Mouse (Mus musculus) heart, postnatal 4 days (tissue): Measurements from ENCODE around the gene Esyt1. TPM values are rescaled to one million over a fixed set of nuclear protein-coding genes. Genes with fewer than 3 reads are reported as not detected.

Experiments used
- DNase-seq: peaks from one replicate; pipeline ENCODE4 v3.0.0; 2021
- microRNA-seq, 2 experiments: library from miRNA; unstranded; fragments of <30 nt; microRNA quantifications; one replicate each; pipeline ENCODE4 v1.2.0; 2021 to 2022
- total RNA-seq, 2 experiments: library from RNA; stranded (reverse); gene quantifications; 2 replicates each; pipeline ENCODE4 v1.2.3; 2021

The Esyt1 gene
- total RNA-seq, 2 experiments from 2014 or later = 28.4 to 31.3 TPM

GRCm38 (mm10) chr10:128487861-128488712 lies 37.6 kb downstream of the Esyt1 start:
- DNase-seq = no peak

- no peak for DNase-seq
Measured at GRCm38 (mm10) chr10:128486370-128486769, 39.3 kb downstream of the Esyt1 start.

GRCm38 (mm10) chr10:128474366-128474765 lies 51.3 kb downstream of the Esyt1 start:
- DNase-seq = no peak

GRCm38 (mm10) chr10:128460270-128460630 lies 65.4 kb downstream of the Esyt1 start:
- DNase-seq = no peak

Small RNA genes lying within 50 kb of the gene (microRNA-seq; reads per million reads assigned to microRNA genes)
- gene Gm47275 (0 reads per million in 2 experiments), gene Mir6916 (0 to 0.35 reads per million in 2 experiments)

Other genes with a start within 250 kb of the Esyt1 start
- 1 to 10 TPM; 1.5 to 2.2 TPM for gene Il23a, start 227.1 kb downstream of the Esyt1 start, total RNA-seq
- 10 to 100 TPM; 17.6 to 18.1 TPM for gene Pan2, start 222.5 kb downstream of the Esyt1 start, total RNA-seq
- gene Cnpy2, start 203.4 kb downstream of the Esyt1 start, total RNA-seq = 100 to 1,000 TPM in 1 of 2 experiments, 10 to 100 TPM in 1; 92.1 to 100 TPM
- 100 to 1,000 TPM; 819 to 825 TPM for gene Cs, start 188.1 kb downstream of the Esyt1 start, total RNA-seq
- gene Coq10a, start 156.9 kb downstream of the Esyt1 start, total RNA-seq = 10 to 100 TPM; 82.0 to 85.7 TPM
- 10 to 100 TPM; 44.4 to 44.9 TPM for gene Ankrd52, start 148.8 kb downstream of the Esyt1 start, total RNA-seq
- gene Slc39a5, start 124.6 kb downstream of the Esyt1 start, total RNA-seq = not detected
- 10 to 100 TPM; 44.1 to 47.1 TPM for gene Nabp2, start 114.4 kb downstream of the Esyt1 start, total RNA-seq
- gene Rnf41, start 114.2 kb downstream of the Esyt1 start, total RNA-seq = 10 to 100 TPM; 25.0 to 27.0 TPM
- gene Smarcc2, start 66.6 kb downstream of the Esyt1 start, total RNA-seq = 10 to 100 TPM; 97.0 to 97.3 TPM
- gene Myl6, start 31.7 kb downstream of the Esyt1 start, total RNA-seq = 100 to 1,000 TPM; 616 to 628 TPM
- 1 to 10 TPM; 3.7 TPM for gene Myl6b, start 27.2 kb downstream of the Esyt1 start, total RNA-seq
- gene Zc3h10, start 21.9 kb upstream of the Esyt1 start, total RNA-seq = 1 to 10 TPM; 6.9 to 8.3 TPM
- 1,000 to 10,000 TPM; 2,410 to 2,531 TPM for gene Rpl41, start 23.4 kb upstream of the Esyt1 start, total RNA-seq
- 10 to 100 TPM; 81.9 to 82.5 TPM for gene Pa2g4, start 40.1 kb upstream of the Esyt1 start, total RNA-seq
- 1 to 10 TPM; 7.1 to 8.2 TPM for gene Erbb3, start 63.8 kb upstream of the Esyt1 start, total RNA-seq
- gene Rps26, start 100.9 kb upstream of the Esyt1 start, total RNA-seq = 100 to 1,000 TPM; 505 to 516 TPM
- 1 to 10 TPM; 1.7 to 2.4 TPM for gene Ikzf4, start 120.1 kb upstream of the Esyt1 start, total RNA-seq
- gene Suox, start 148.2 kb upstream of the Esyt1 start, total RNA-seq = 10 to 100 TPM; 11.6 to 12.1 TPM
- gene Rab5b, start 170.4 kb upstream of the Esyt1 start, total RNA-seq = 10 to 100 TPM; 65.1 to 66.3 TPM
- 1 to 10 TPM; 1.3 to 1.8 TPM for gene Pmel, start 178.3 kb upstream of the Esyt1 start, total RNA-seq
- 10 to 100 TPM; 59.2 to 63.1 TPM for gene Cdk2, start 179.2 kb upstream of the Esyt1 start, total RNA-seq
- 1 to 10 TPM; 5.3 to 6.5 TPM for gene Dgka, start 219.0 kb upstream of the Esyt1 start, total RNA-seq
- gene Pym1, start 222.0 kb upstream of the Esyt1 start, total RNA-seq = 10 to 100 TPM; 20.3 to 21.9 TPM